Mouse (Mus musculus): ENCODE results near the gene Itpr3.

GRCm38 (mm10) chr17:27025326-27025902 is 31.7 kb upstream of the Itpr3 start:
- TF ChIP-seq CTCF (IDR thresholded peaks at IDR 0.05) (no peak), EP300 (IDR thresholded peaks at IDR 0.05; ENCODE audit: insufficient read depth, low read depth, low read length) (no peak)

All from heart, adult 2 months (tissue).